Comparison of ENCODE assay signal across 7 mouse cellular contexts in genomic region chr15:89060032-89060681, GRCm38 (mm10). TPM values are rescaled to one million over a fixed set of nuclear protein-coding genes. Genes with fewer than 3 reads are reported as not detected.
DNase-seq lines count a peak whose midpoint lies in the region; ATAC-seq and TF ChIP-seq lines count a peak whose summit lies in the region.

No protein-coding gene starts in this region.

- peaks cover 12% of the 10 kb centered on the region for H3K4me1 ChIP-seq in lung, embryonic 15.5 days
- peaks cover 8% of the 10 kb centered on the region for H3K4me1 ChIP-seq in embryonic facial prominence, embryonic 13.5 days
- H3K4me1 ChIP-seq in hindbrain, postnatal 0 days (ENCODE audit: insufficient read depth, low read length) = peaks cover 9% of the 10 kb centered on the region; the same call in 1 of the 2 replicates
- peaks cover 19% of the 10 kb centered on the region for H3K4me1 ChIP-seq in midbrain, embryonic 13.5 days (replicated peaks)

- no peak overlapping the region for H3K27ac ChIP-seq in lung, embryonic 15.5 days
- H3K27ac ChIP-seq in embryonic facial prominence, embryonic 13.5 days = no peak overlapping the region
- peak overlapping the region; percentile 62 for H3K27ac ChIP-seq in hindbrain, postnatal 0 days
- H3K27ac ChIP-seq in midbrain, embryonic 13.5 days = peak overlapping the region; percentile 67

- H3K27me3 ChIP-seq in lung, embryonic 15.5 days = peaks cover 63% of the 10 kb centered on the region
- peaks cover 85% of the 10 kb centered on the region for H3K27me3 ChIP-seq in embryonic facial prominence, embryonic 13.5 days
- H3K27me3 ChIP-seq in hindbrain, postnatal 0 days (ENCODE audit: insufficient read depth, low read length) = no peaks in the 10 kb centered on the region
- peaks cover 43% of the 10 kb centered on the region for H3K27me3 ChIP-seq in midbrain, embryonic 13.5 days

- ATAC-seq in lung, embryonic 15.5 days (ENCODE audit: borderline replicate concordance, extremely low read depth, low FRiP score, low TSS enrichment) = no peak
- no peak for ATAC-seq in embryonic facial prominence, embryonic 13.5 days (ENCODE audit: insufficient number of reproducible peaks, insufficient read depth, low FRiP score, low TSS enrichment, low read depth)
- ATAC-seq in hindbrain, postnatal 0 days = peak; percentile 55
- ATAC-seq in midbrain, embryonic 13.5 days = peak; percentile 70

- no peaks in the 10 kb centered on the region for H3K36me3 ChIP-seq in lung, embryonic 15.5 days
- no peaks in the 10 kb centered on the region for H3K36me3 ChIP-seq in embryonic facial prominence, embryonic 13.5 days
- H3K36me3 ChIP-seq in hindbrain, postnatal 0 days (ENCODE audit: insufficient read depth, low read length) = no peaks in the 10 kb centered on the region
- no peaks in the 10 kb centered on the region for H3K36me3 ChIP-seq in midbrain, embryonic 13.5 days

- peak overlapping the region; percentile 99 for H3K4me2 ChIP-seq in lung, embryonic 15.5 days
- peak overlapping the region; percentile 85 for H3K4me2 ChIP-seq in embryonic facial prominence, embryonic 13.5 days
- peak overlapping the region; percentile 85 for H3K4me2 ChIP-seq in hindbrain, postnatal 0 days (ENCODE audit: low read depth, low read length)
- peak overlapping the region; percentile 91 for H3K4me2 ChIP-seq in midbrain, embryonic 13.5 days (replicated peaks)

- no peak for TF ChIP-seq CTCF in hindbrain, postnatal 0 days (IDR thresholded peaks at IDR 0.05; ENCODE audit: low read depth)

- peak overlapping the region; percentile 55 for H3K4me3 ChIP-seq in lung, embryonic 15.5 days
- peak overlapping the region; percentile 65 for H3K4me3 ChIP-seq in embryonic facial prominence, embryonic 13.5 days
- peak overlapping the region; percentile 67 for H3K4me3 ChIP-seq in hindbrain, postnatal 0 days (ENCODE audit: low read length)
- peak overlapping the region; percentile 70 for H3K4me3 ChIP-seq in midbrain, embryonic 13.5 days (replicated peaks)

- H3K9me3 ChIP-seq in lung, embryonic 15.5 days = no peaks in the 10 kb centered on the region
- no peaks in the 10 kb centered on the region for H3K9me3 ChIP-seq in embryonic facial prominence, embryonic 13.5 days
- no peaks in the 10 kb centered on the region for H3K9me3 ChIP-seq in hindbrain, postnatal 0 days (ENCODE audit: low read length)
- no peaks in the 10 kb centered on the region for H3K9me3 ChIP-seq in midbrain, embryonic 13.5 days

- DNase-seq in lung, postnatal 25 days (ENCODE audit: low spot score) = no peak
- DNase-seq in cerebellum, adult 18-20 months = peak; percentile 58 to 72
- DNase-seq in hindbrain, postnatal 0 days (ENCODE audit: low spot score) = peak; percentile 49
- DNase-seq in gastrocnemius, postnatal 10 days = no peak

- peak overlapping the region; percentile 40 for H3K9ac ChIP-seq in lung, embryonic 15.5 days
- H3K9ac ChIP-seq in embryonic facial prominence, embryonic 13.5 days = peak overlapping the region; percentile 74
- H3K9ac ChIP-seq in hindbrain, postnatal 0 days (replicated peaks; ENCODE audit: low read length) = peak overlapping the region; percentile 78
- peak overlapping the region; percentile 83 for H3K9ac ChIP-seq in midbrain, embryonic 13.5 days (replicated peaks)

- 3% methylated on average over 35 of the region's 48 CpGs for WGBS in lung, embryonic 15.5 days
- 3% methylated on average over 42 of the region's 48 CpGs for WGBS in embryonic facial prominence, embryonic 13.5 days
- 2% methylated on average over 40 of the region's 48 CpGs for WGBS in hindbrain, postnatal 0 days
- 2% methylated on average over 31 of the region's 48 CpGs for WGBS in midbrain, embryonic 13.5 days

RNA-seq across cellular contexts. Expression of gene Panx2, which starts 0.6 kb away (rescaled TPM):
- 0.10 and 0.24 TPM in 2 replicates for polyA plus RNA-seq in lung, embryonic 15.5 days (2015; fragmentation: Nextera tagmentation; extraction: Ambion mirVana)
- 0.69 and 0.96 TPM in 2 replicates for polyA plus RNA-seq in embryonic facial prominence, embryonic 13.5 days (2015; fragmentation: Nextera tagmentation; extraction: Ambion mirVana)
- total RNA-seq in hindbrain, postnatal 0 days (2014; rRNA removed) = 17.9 and 26.5 TPM in 2 replicates
- polyA plus RNA-seq in hindbrain, postnatal 0 days (2015; fragmentation: Nextera tagmentation; extraction: Ambion mirVana) = 8.3 and 9.9 TPM in 2 replicates
- polyA plus RNA-seq in midbrain, embryonic 13.5 days (2015; fragmentation: Nextera tagmentation; extraction: Ambion mirVana) = 4.1 and 4.5 TPM in 2 replicates
- under 1 TPM; 0.07 to 0.18 TPM for total RNA-seq in gastrocnemius, postnatal 10 days (2021)

RNA-seq across cellular contexts. Expression of gene Trabd, which starts 14.8 kb away (rescaled TPM):
- 48.7 and 53.6 TPM in 2 replicates for polyA plus RNA-seq in lung, embryonic 15.5 days (2015; fragmentation: Nextera tagmentation; extraction: Ambion mirVana)
- 47.3 and 47.7 TPM in 2 replicates for polyA plus RNA-seq in embryonic facial prominence, embryonic 13.5 days (2015; fragmentation: Nextera tagmentation; extraction: Ambion mirVana)
- 39.1 and 47.8 TPM in 2 replicates for total RNA-seq in hindbrain, postnatal 0 days (2014; rRNA removed)
- 26.1 and 26.2 TPM in 2 replicates for polyA plus RNA-seq in hindbrain, postnatal 0 days (2015; fragmentation: Nextera tagmentation; extraction: Ambion mirVana)
- polyA plus RNA-seq in midbrain, embryonic 13.5 days (2015; fragmentation: Nextera tagmentation; extraction: Ambion mirVana) = 36.8 and 40.7 TPM in 2 replicates
- 10 to 100 TPM; 24.9 to 28.1 TPM for total RNA-seq in gastrocnemius, postnatal 10 days (2021)

RNA-seq across cellular contexts. Expression of gene Selenoo, which starts 28.7 kb away (rescaled TPM):
- 16.5 and 17.6 TPM in 2 replicates for polyA plus RNA-seq in lung, embryonic 15.5 days (2015; fragmentation: Nextera tagmentation; extraction: Ambion mirVana)
- 20.2 and 24.0 TPM in 2 replicates for polyA plus RNA-seq in embryonic facial prominence, embryonic 13.5 days (2015; fragmentation: Nextera tagmentation; extraction: Ambion mirVana)
- total RNA-seq in hindbrain, postnatal 0 days (2014; rRNA removed) = 50.1 and 54.7 TPM in 2 replicates
- polyA plus RNA-seq in hindbrain, postnatal 0 days (2015; fragmentation: Nextera tagmentation; extraction: Ambion mirVana) = 20.4 and 21.9 TPM in 2 replicates
- 20.2 and 23.9 TPM in 2 replicates for polyA plus RNA-seq in midbrain, embryonic 13.5 days (2015; fragmentation: Nextera tagmentation; extraction: Ambion mirVana)
- total RNA-seq in gastrocnemius, postnatal 10 days (2021) = 10 to 100 TPM in 1 of 2 experiments, 1 to 10 TPM in 1; 9.1 to 10.1 TPM

Comparison
In these comparisons a context has a peak if more than half of its experiments do, and no peak if none do; other contexts are left out.
1. ATAC-seq: peak in hindbrain, postnatal 0 days (single experiment) and midbrain, embryonic 13.5 days (single experiment); none in lung, embryonic 15.5 days (single experiment) and embryonic facial prominence, embryonic 13.5 days (single experiment).
2. H3K27ac ChIP-seq: peak in hindbrain, postnatal 0 days (single experiment) and midbrain, embryonic 13.5 days (single experiment); none in lung, embryonic 15.5 days (single experiment) and embryonic facial prominence, embryonic 13.5 days (single experiment).
3. DNase-seq: peak in cerebellum, adult 18-20 months (2 of 2) and hindbrain, postnatal 0 days (single experiment); none in lung, postnatal 25 days (single experiment) and gastrocnemius, postnatal 10 days (single experiment).
4. Peak in every context shown above with its lines, with median percentiles within 50 percentile points of each other: H3K4me2 ChIP-seq, H3K4me3 ChIP-seq and H3K9ac ChIP-seq.